Mouse (Mus musculus): ENCODE data around the gene Trub1.

DNA sequence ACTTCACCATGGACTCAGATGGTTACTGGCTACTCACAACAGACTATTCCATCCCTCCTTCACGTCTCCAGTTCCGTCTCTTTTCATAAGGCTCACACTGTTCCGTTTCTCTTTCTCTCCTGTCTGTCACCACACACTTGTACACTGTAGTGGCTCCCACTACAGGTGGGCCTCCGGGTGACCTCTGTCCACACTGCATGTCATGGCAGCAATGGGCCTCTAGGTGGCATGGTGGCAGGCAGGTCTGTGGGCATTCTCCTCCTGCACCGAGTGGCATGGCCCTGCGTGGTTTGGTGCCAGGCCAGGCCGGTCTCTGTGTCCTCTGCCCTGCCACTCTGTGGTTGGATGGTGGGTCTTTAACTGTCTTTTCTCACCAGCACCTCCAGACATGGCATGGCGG is 30.1 kb downstream of the Trub1 start:
- no peak for TF ChIP-seq GATA1 (IDR thresholded peaks at IDR 0.05; ENCODE audit: borderline replicate concordance, low read length)
- TF ChIP-seq FLI1 (IDR thresholded peaks at IDR 0.05; ENCODE audit: low read length), result no peak

All from megakaryocyte, embryonic 14.5 days (primary cell).